Mouse (Mus musculus): ENCODE measurements around the gene Sqstm1. TPM values are rescaled to one million over a fixed set of nuclear protein-coding genes. Genes with fewer than 3 reads are reported as not detected.
A peak's percentile ranks its signal among the peaks of the same experiment; 100 is the strongest.
"Not testable (repeated sequence)": the region's sequence is repeated elsewhere in the genome, so short reads cannot be mapped to it uniquely, and the experiment has no call there.

Gene Sqstm1
- total RNA-seq, 2 experiments from 2014 or later = 217 to 261 TPM

GRCm38 (mm10) chr11:50184788-50185187 is 25.8 kb downstream of the Sqstm1 start:
- no peak for DNase-seq
- intact Hi-C loops (cut with DNase I; ENCODE audit: low total_unique reads) = no loop called here

GRCm38 (mm10) chr11:50182702-50183101 is 27.9 kb downstream of the Sqstm1 start:
- intact Hi-C loops (cut with DNase I; ENCODE audit: low total_unique reads) = no loop called here

GRCm38 (mm10) chr11:50180478-50181231 is 30.0 kb downstream of the Sqstm1 start:
- intact Hi-C loops (cut with DNase I; ENCODE audit: low total_unique reads) = no loop called here
- DNase-seq = no peak

More at GRCm38 (mm10) chr11:50182702-50183101, 27.9 kb downstream of the Sqstm1 start:
- no peak for DNase-seq

GRCm38 (mm10) chr11:50178532-50179488 is 31.8 kb downstream of the Sqstm1 start:
- intact Hi-C loops (cut with DNase I; ENCODE audit: low total_unique reads) = loop anchor here (5.0 kb wide), 1 partner anchor 38 kb away; no protein-coding TSS in a partner anchor
- DNase-seq = no peak

- intact Hi-C loops (cut with DNase I; ENCODE audit: low total_unique reads) = loop anchor here (5.0 kb wide), 1 partner anchor 40 kb away; no protein-coding TSS in a partner anchor
- DNase-seq = no peak
Observed at GRCm38 (mm10) chr11:50177111-50177510, 33.5 kb downstream of the Sqstm1 start.

GRCm38 (mm10) chr11:50176351-50176750 is 34.3 kb downstream of the Sqstm1 start:
- intact Hi-C loops (cut with DNase I; ENCODE audit: low total_unique reads) = loop anchor here (5.0 kb wide), 1 partner anchor 41 kb away; no protein-coding TSS in a partner anchor
- DNase-seq = no peak

GRCm38 (mm10) chr11:50174730-50175187 is 35.9 kb downstream of the Sqstm1 start:
- peak; percentile 99 for DNase-seq
- intact Hi-C loops (cut with DNase I; ENCODE audit: low total_unique reads) = loop anchor here (5.0 kb wide), 1 partner anchor 43 kb away; no protein-coding TSS in a partner anchor

- DNase-seq; intact Hi-C loops (cut with DNase I; ENCODE audit: low total_unique reads): not testable (repeated sequence)
Observed at GRCm38 (mm10) chr11:50174111-50174729, 36.4 kb downstream of the Sqstm1 start, which contains the start of gene Mrnip. Mrnip (plus strand) TSS chr11:50174444.

GRCm38 (mm10) chr11:50168352-50168751 is 42.3 kb downstream of the Sqstm1 start:
- no peak for DNase-seq
- intact Hi-C loops (cut with DNase I; ENCODE audit: low total_unique reads) = no loop called here

- no peak for DNase-seq
- intact Hi-C loops (cut with DNase I; ENCODE audit: low total_unique reads) = loop anchor here (5.0 kb wide), 1 partner anchor 70 kb away; no protein-coding TSS in a partner anchor
Observed at GRCm38 (mm10) chr11:50162338-50163050, 48.1 kb downstream of the Sqstm1 start.

- peak; percentile 53 for DNase-seq
- intact Hi-C loops (cut with DNase I; ENCODE audit: low total_unique reads) = loop anchor here (5.0 kb wide), 1 partner anchor 71 kb away; no protein-coding TSS in a partner anchor
Observed at GRCm38 (mm10) chr11:50161578-50162304, 48.9 kb downstream of the Sqstm1 start.

GRCm38 (mm10) chr11:50159347-50159746 is 51.3 kb downstream of the Sqstm1 start:
- no peak for DNase-seq

GRCm38 (mm10) chr11:50158346-50158745 is 52.3 kb downstream of the Sqstm1 start:
- no peak for DNase-seq
- intact Hi-C loops (cut with DNase I; ENCODE audit: low total_unique reads) = no loop called here

More at GRCm38 (mm10) chr11:50159347-50159746, 51.3 kb downstream of the Sqstm1 start:
- intact Hi-C loops (cut with DNase I; ENCODE audit: low total_unique reads) = no loop called here

GRCm38 (mm10) chr11:50156725-50157258 is 53.8 kb downstream of the Sqstm1 start:
- intact Hi-C loops (cut with DNase I; ENCODE audit: low total_unique reads) = no loop called here

GRCm38 (mm10) chr11:50155785-50156184 is 54.8 kb downstream of the Sqstm1 start:
- intact Hi-C loops (cut with DNase I; ENCODE audit: low total_unique reads) = no loop called here
- no peak for DNase-seq

More at GRCm38 (mm10) chr11:50156725-50157258, 53.8 kb downstream of the Sqstm1 start:
- no peak for DNase-seq

GRCm38 (mm10) chr11:50154777-50155520 is 55.7 kb downstream of the Sqstm1 start:
- DNase-seq = no peak
- intact Hi-C loops (cut with DNase I; ENCODE audit: low total_unique reads) = no loop called here

- DNase-seq = no peak
- intact Hi-C loops (cut with DNase I; ENCODE audit: low total_unique reads) = no loop called here
Observed at GRCm38 (mm10) chr11:50154166-50154565, 56.5 kb downstream of the Sqstm1 start.
